Mouse (Mus musculus) testis, adult 2 months (tissue): ENCODE measurements around the gene Sorl1. TPM values are rescaled to one million over a fixed set of nuclear protein-coding genes. Genes with fewer than 3 reads are reported as not detected.

Experiments used
- H3K27ac ChIP-seq: fragments of 200-500 bp; 2 replicates; pipeline ENCODE4 v1.5.1; 2012; ENCODE audit warnings: low read depth, low read length; ENCODE audit not compliant: control insufficient read depth, insufficient read depth
- H3K27me3 ChIP-seq: fragments of 200-500 bp; 2 replicates; pipeline ENCODE4 v1.6.1; 2012; ENCODE audit warnings: mild to moderate bottlenecking, low read length, moderate library complexity; ENCODE audit not compliant: control insufficient read depth, insufficient read depth
- H3K36me3 ChIP-seq: fragments of 200-500 bp; 2 replicates; pipeline ENCODE4 v1.6.1; 2012; ENCODE audit warnings: mild to moderate bottlenecking, low read length; ENCODE audit not compliant: control insufficient read depth, insufficient read depth
- H3K4me1 ChIP-seq: fragments of 200-500 bp; 2 replicates; pipeline ENCODE4 v1.6.1; 2012; ENCODE audit warnings: low read length; ENCODE audit not compliant: control insufficient read depth, insufficient read depth
- H3K4me3 ChIP-seq: fragments of 200-500 bp; 2 replicates; pipeline ENCODE4 v1.5.1; 2012; ENCODE audit warnings: low read depth, mild to moderate bottlenecking, low read length, moderate library complexity, mixed read lengths; ENCODE audit not compliant: control insufficient read depth
- CTCF ChIP-seq: fragments of 200-500 bp; IDR thresholded peaks from 2 replicates; pipeline ENCODE4 v1.5.1; 2012; ENCODE audit warnings: low read depth, mild to moderate bottlenecking, inconsistent platforms, low read length, moderate library complexity; ENCODE audit not compliant: control insufficient read depth, insufficient read depth, insufficient replicate concordance
- POLR2A ChIP-seq: fragments of 200-500 bp; IDR thresholded peaks from 2 replicates; pipeline ENCODE4 v1.6.1; 2012; ENCODE audit warnings: low read depth, mild to moderate bottlenecking, inconsistent platforms, low read length, moderate library complexity; ENCODE audit not compliant: control insufficient read depth
- polyA plus RNA-seq: library from polyadenylated mRNA; depleted of rRNA; stranded (reverse); fragments of >200 nt; gene quantifications from 2 replicates; pipeline ENCODE4 v1.2.3, GENCODE M21; 2012

Sorl1 gene
- polyA plus RNA-seq, 1 experiment, result 3.7 TPM

- H3K27me3 ChIP-seq, result no peaks in the 10 kb centered on the region
- no peak overlapping the region for H3K4me3 ChIP-seq
- TF ChIP-seq CTCF (no peak), POLR2A (no peak)
- H3K27ac ChIP-seq, result no peak overlapping the region
- no peaks in the 10 kb centered on the region for H3K36me3 ChIP-seq
- H3K4me1 ChIP-seq, result no peaks in the 10 kb centered on the region
Observed at GRCm38 (mm10) chr9:41985052-41985451, 139.0 kb downstream of the Sorl1 start.

- H3K27ac ChIP-seq, result no peak overlapping the region
- no peak for TF ChIP-seq CTCF
- TF ChIP-seq POLR2A, result no peak
- no peak overlapping the region for H3K4me3 ChIP-seq
- H3K4me1 ChIP-seq, result no peaks in the 10 kb centered on the region
- H3K36me3 ChIP-seq, result no peaks in the 10 kb centered on the region
- H3K27me3 ChIP-seq, result no peaks in the 10 kb centered on the region
Observed at GRCm38 (mm10) chr9:41984306-41984705, 139.8 kb downstream of the Sorl1 start.

- Histone ChIP-seq H3K36me3 (no peaks in the 10 kb centered on the region), H3K27ac (no peak overlapping the region), H3K4me3 (no peak overlapping the region), H3K4me1 (no peaks in the 10 kb centered on the region), H3K27me3 (no peaks in the 10 kb centered on the region)
- TF ChIP-seq CTCF (no peak), POLR2A (no peak)
Observed at GRCm38 (mm10) chr9:41983286-41983685, 140.8 kb downstream of the Sorl1 start.

- Histone ChIP-seq H3K4me3 (no peak overlapping the region), H3K4me1 (no peaks in the 10 kb centered on the region), H3K36me3 (no peaks in the 10 kb centered on the region), H3K27ac (no peak overlapping the region), H3K27me3 (no peaks in the 10 kb centered on the region)
- TF ChIP-seq CTCF (no peak), POLR2A (no peak)
Observed at GRCm38 (mm10) chr9:41982760-41983159, 141.3 kb downstream of the Sorl1 start.

GRCm38 (mm10) chr9:41982023-41982422 lies 142.1 kb downstream of the Sorl1 start:
- Histone ChIP-seq H3K27ac (no peak overlapping the region), H3K4me1 (no peaks in the 10 kb centered on the region)
- TF ChIP-seq CTCF (no peak), POLR2A (no peak)

GRCm38 (mm10) chr9:41981306-41981705 lies 142.8 kb downstream of the Sorl1 start:
- no peak overlapping the region for H3K4me3 ChIP-seq
- H3K4me1 ChIP-seq, result no peaks in the 10 kb centered on the region
- H3K27ac ChIP-seq, result no peak overlapping the region
- no peaks in the 10 kb centered on the region for H3K27me3 ChIP-seq
- H3K36me3 ChIP-seq, result no peaks in the 10 kb centered on the region
- TF ChIP-seq POLR2A (no peak), CTCF (no peak)

More at GRCm38 (mm10) chr9:41982023-41982422, 142.1 kb downstream of the Sorl1 start:
- H3K27me3 ChIP-seq, result no peaks in the 10 kb centered on the region
- H3K36me3 ChIP-seq, result no peaks in the 10 kb centered on the region
- H3K4me3 ChIP-seq, result no peak overlapping the region

GRCm38 (mm10) chr9:41980796-41981195 lies 143.3 kb downstream of the Sorl1 start:
- Histone ChIP-seq H3K27ac (no peak overlapping the region), H3K36me3 (no peaks in the 10 kb centered on the region), H3K27me3 (no peaks in the 10 kb centered on the region), H3K4me1 (no peaks in the 10 kb centered on the region), H3K4me3 (no peak overlapping the region)
- TF ChIP-seq CTCF (no peak), POLR2A (no peak)

GRCm38 (mm10) chr9:41978366-41978765 lies 145.7 kb downstream of the Sorl1 start:
- TF ChIP-seq POLR2A, result no peak
- no peak for TF ChIP-seq CTCF
- Histone ChIP-seq H3K27me3 (no peaks in the 10 kb centered on the region), H3K36me3 (no peaks in the 10 kb centered on the region), H3K27ac (no peak overlapping the region), H3K4me1 (no peaks in the 10 kb centered on the region), H3K4me3 (no peak overlapping the region)
